Mouse (Mus musculus) cortical plate, adult 2 months (tissue): Measurements from ENCODE around the gene Nav1. TPM values are rescaled to one million over a fixed set of nuclear protein-coding genes. Genes with fewer than 3 reads are reported as not detected.

Experiments
- H3K27ac ChIP-seq: fragments of 200-500 bp; 2 replicates; pipeline ENCODE4 v1.5.1; 2012; ENCODE audit warnings: low read length, control low read depth, inconsistent platforms; ENCODE audit not compliant: insufficient read depth
- H3K4me1 ChIP-seq: fragments of 200-500 bp; 2 replicates; pipeline ENCODE4 v1.6.1; 2011; ENCODE audit warnings: low read length; ENCODE audit not compliant: control insufficient read depth, insufficient read depth
- H3K4me3 ChIP-seq: fragments of 200-500 bp; 2 replicates; pipeline ENCODE4 v1.5.1; 2011; ENCODE audit warnings: mild to moderate bottlenecking, low read length, control low read depth; ENCODE audit not compliant: insufficient read depth
- CTCF ChIP-seq: fragments of 200-500 bp; IDR thresholded peaks from 2 replicates; pipeline ENCODE4 v1.5.1; 2011; ENCODE audit warnings: mild to moderate bottlenecking, control low read depth, low read length; ENCODE audit not compliant: insufficient read depth; ENCODE audit errors: extremely low read depth
- POLR2A ChIP-seq: fragments of 200-500 bp; IDR thresholded peaks from 2 replicates; pipeline ENCODE4 v1.6.1; 2011; ENCODE audit warnings: mild to moderate bottlenecking, low read length, control low read depth; ENCODE audit not compliant: insufficient read depth; ENCODE audit errors: extremely low read depth
- polyA plus RNA-seq: library from polyadenylated mRNA; depleted of rRNA; stranded (reverse); fragments of >200 nt; gene quantifications from 2 replicates; pipeline ENCODE4 v1.2.3, GENCODE M21; 2012

Nav1 gene
- polyA plus RNA-seq, 1 experiment, result 35.8 TPM

- TF ChIP-seq POLR2A (no peak), CTCF (no peak)
- Histone ChIP-seq H3K27ac (no peak overlapping the region), H3K4me3 (no peak overlapping the region), H3K4me1 (peaks cover 7% of the 10 kb centered on the region; the same call in 1 of the 2 replicates)
Measured at GRCm38 (mm10) chr1:135516511-135517305, 90.4 kb downstream of the Nav1 start.

GRCm38 (mm10) chr1:135515633-135516238 is 91.4 kb downstream of the Nav1 start:
- Histone ChIP-seq H3K4me1 (peaks cover 7% of the 10 kb centered on the region; the same call in 1 of the 2 replicates), H3K27ac (no peak overlapping the region), H3K4me3 (no peak overlapping the region)
- TF ChIP-seq CTCF, result no peak
- TF ChIP-seq POLR2A, result no peak

DNA sequence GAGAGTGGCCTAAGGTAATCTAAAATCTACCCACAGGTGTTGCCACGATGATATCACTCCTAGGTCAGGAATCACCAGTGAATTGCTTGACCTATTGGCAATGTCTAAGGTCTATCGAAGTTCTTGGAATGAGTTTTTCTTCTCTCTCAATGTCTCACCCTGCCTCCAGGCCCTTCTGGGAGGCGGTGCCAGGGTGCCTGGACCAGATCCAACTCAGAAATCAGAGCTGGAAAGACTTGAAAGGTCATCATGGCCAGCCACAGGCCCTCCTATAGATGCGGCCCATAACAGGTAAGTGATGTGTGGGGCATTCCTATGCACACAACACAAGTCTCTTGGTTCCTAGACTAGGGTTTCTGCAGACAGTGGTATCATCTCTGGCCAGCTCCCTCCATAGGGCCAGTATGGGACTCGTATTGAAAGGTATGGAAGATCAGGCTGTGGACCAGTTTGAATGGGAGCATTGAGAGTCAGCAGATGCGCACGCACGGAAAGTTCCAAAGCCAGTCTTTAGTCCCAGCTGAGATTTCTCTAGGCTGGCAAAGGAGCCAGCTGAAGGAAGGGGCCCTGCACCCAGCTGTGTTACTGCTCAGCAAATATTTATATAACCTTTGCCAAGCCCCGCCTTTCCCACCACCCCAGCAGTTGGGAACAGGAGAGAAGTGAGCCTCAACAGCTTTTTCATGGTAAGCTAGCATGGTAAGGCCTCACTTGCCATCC is 92.0 kb downstream of the Nav1 start:
- no peak overlapping the region for H3K4me3 ChIP-seq
- peaks cover 7% of the 10 kb centered on the region; the same call in 1 of the 2 replicates for H3K4me1 ChIP-seq
- no peak overlapping the region for H3K27ac ChIP-seq
- no peak for TF ChIP-seq CTCF

GRCm38 (mm10) chr1:135514046-135514445 is 93.0 kb downstream of the Nav1 start:
- TF ChIP-seq POLR2A (no peak), CTCF (no peak)
- H3K27ac ChIP-seq, result no peak overlapping the region
- no peak overlapping the region for H3K4me3 ChIP-seq
- peaks cover 6% of the 10 kb centered on the region; the same call in 1 of the 2 replicates for H3K4me1 ChIP-seq

GRCm38 (mm10) chr1:135513464-135513863 is 93.6 kb downstream of the Nav1 start:
- 0 out of 2 replicates have a peak overlapping the region, but pooled peaks have one; percentile 21 for H3K27ac ChIP-seq
- TF ChIP-seq POLR2A (no peak), CTCF (no peak)
- peaks cover 4% of the 10 kb centered on the region; the same call in 1 of the 2 replicates for H3K4me1 ChIP-seq
- H3K4me3 ChIP-seq, result no peak overlapping the region

DNA sequence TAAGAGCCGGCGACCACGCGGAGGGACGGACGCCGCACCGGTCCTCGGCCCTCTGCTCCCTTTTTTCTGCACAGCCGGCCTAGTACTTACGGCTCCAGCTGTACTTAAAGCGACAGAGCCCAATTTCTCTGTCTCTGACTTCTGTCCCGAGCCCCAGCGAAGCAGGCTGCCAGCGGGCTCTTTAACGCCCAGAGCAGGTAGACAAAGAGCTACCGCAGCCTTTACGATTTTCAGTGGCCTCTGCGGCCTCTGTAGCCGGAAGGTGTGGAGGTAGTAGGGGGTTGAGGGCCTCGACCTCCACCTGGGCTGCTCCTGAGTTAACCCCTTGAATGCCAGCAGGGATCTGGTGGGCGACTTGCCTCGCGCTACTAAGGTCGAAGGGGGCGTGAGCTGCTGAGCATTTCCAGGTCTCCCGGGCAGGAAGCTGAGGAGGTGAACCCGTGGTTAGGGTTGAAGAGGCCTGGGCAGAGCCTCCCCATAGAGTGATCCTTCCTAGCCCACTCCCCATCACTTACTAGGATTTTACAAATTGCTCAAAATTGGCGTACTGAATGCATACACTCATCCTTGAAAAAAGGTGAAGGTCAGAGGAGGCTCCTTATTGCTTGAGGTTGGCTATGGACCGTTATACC is 96.6 kb downstream of the Nav1 start:
- Histone ChIP-seq H3K4me1 (peaks cover 2% of the 10 kb centered on the region; the same call in 1 of the 2 replicates), H3K4me3 (peak overlapping the region; percentile 55), H3K27ac (no peak overlapping the region)
- no peak for TF ChIP-seq POLR2A
- TF ChIP-seq CTCF, result no peak

- peaks cover 1% of the 10 kb centered on the region; the same call in 1 of the 2 replicates for H3K4me1 ChIP-seq
- no peak for TF ChIP-seq CTCF
- TF ChIP-seq POLR2A, result no peak
- H3K4me3 ChIP-seq, result peak overlapping the region; percentile 55
- H3K27ac ChIP-seq, result no peak overlapping the region
Measured at GRCm38 (mm10) chr1:135509145-135510084, 97.7 kb downstream of the Nav1 start.

DNA sequence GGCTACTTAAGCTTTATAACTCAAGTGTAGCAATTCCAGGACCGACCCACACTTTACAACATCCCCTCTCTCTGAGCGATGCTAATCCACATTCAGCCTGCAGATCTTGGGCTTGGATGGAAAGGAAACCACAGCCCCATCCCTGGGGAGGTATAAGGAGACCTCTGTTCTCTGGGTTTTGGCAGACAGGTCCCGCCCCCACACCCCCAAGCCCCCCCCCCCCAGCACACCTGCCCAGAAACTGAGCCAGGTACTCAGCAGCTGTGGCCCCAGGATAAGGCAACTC is 98.8 kb downstream of the Nav1 start:
- Histone ChIP-seq H3K4me1 (peaks cover 1% of the 10 kb centered on the region; the same call in 1 of the 2 replicates), H3K4me3 (no peak overlapping the region), H3K27ac (no peak overlapping the region)
- TF ChIP-seq CTCF, result no peak
- TF ChIP-seq POLR2A, result no peak
